Mouse (Mus musculus) C2C12 (cell line): ENCODE data around the gene Frmd4a.

Experiments used
- CTCF ChIP-seq: IDR thresholded peaks from one replicate; pipeline ENCODE4 v1.5.1; 2011; ENCODE audit not compliant: control insufficient read depth, insufficient read depth, insufficient read length
- FOSL1 ChIP-seq: IDR thresholded peaks from one replicate; pipeline ENCODE4 v1.8.0; 2011; ENCODE audit warnings: mild to moderate bottlenecking, low read length; ENCODE audit not compliant: poor library complexity, insufficient read depth, severe bottlenecking
- MYOD1 ChIP-seq: IDR thresholded peaks from one replicate; pipeline ENCODE4 v1.6.1; 2011; ENCODE audit warnings: low read depth; ENCODE audit not compliant: control insufficient read depth, insufficient read length
- MYOG ChIP-seq: IDR thresholded peaks from one replicate; pipeline ENCODE4 v1.6.1; 2011; ENCODE audit not compliant: control insufficient read depth, insufficient read length; ENCODE audit errors: extremely low read depth
- USF1 ChIP-seq: IDR thresholded peaks from one replicate; pipeline ENCODE4 v1.6.1; 2011; ENCODE audit warnings: low read depth, mild to moderate bottlenecking, control low read depth, moderate library complexity

GRCm38 (mm10) chr2:4452590-4453400, 435.3 kb downstream of the Frmd4a start:
- TF ChIP-seq CTCF (no peak), FOSL1 (no peak), MYOG (no peak), USF1 (no peak), MYOD1 (no peak)
